Mouse (Mus musculus) erythroblast, embryonic 14.5 days (primary cell): ENCODE measurements at regions not wholly inside any gene's neighbourhood (a gene's known extent, or its start where the extent isn't known, plus 50 kb on each side); places are given as distances from the start of the nearest gene placed in this dataset.

Source experiments
- H3K27me3 ChIP-seq: 2 replicates; pipeline ENCODE4 v1.6.1; 2012; ENCODE audit warnings: inconsistent platforms; ENCODE audit not compliant: control insufficient read depth
- H3K36me3 ChIP-seq: 2 replicates; pipeline ENCODE4 v1.6.1; 2012; ENCODE audit warnings: mild to moderate bottlenecking, inconsistent platforms; ENCODE audit not compliant: control insufficient read depth
- H3K4me1 ChIP-seq: 2 replicates; pipeline ENCODE4 v1.6.1; 2012; ENCODE audit warnings: inconsistent platforms; ENCODE audit not compliant: control insufficient read depth
- H3K4me3 ChIP-seq: replicated peaks from 2 replicates; pipeline ENCODE3; 2012; ENCODE audit warnings: moderate library complexity, mild to moderate bottlenecking, inconsistent platforms
- H3K9me3 ChIP-seq: 2 replicates; pipeline ENCODE4 v1.6.1; 2012; ENCODE audit warnings: low read length, inconsistent platforms, mixed read lengths; ENCODE audit not compliant: control insufficient read depth
- GATA1 ChIP-seq: IDR thresholded peaks from 2 replicates; pipeline ENCODE4 v1.6.1; 2012; ENCODE audit warnings: low read length, inconsistent platforms, mixed read lengths
- TAL1 ChIP-seq: IDR thresholded peaks from 3 replicates; pipeline ENCODE4 v1.6.1; 2012; ENCODE audit warnings: low read length, inconsistent platforms, mixed read lengths

DNA sequence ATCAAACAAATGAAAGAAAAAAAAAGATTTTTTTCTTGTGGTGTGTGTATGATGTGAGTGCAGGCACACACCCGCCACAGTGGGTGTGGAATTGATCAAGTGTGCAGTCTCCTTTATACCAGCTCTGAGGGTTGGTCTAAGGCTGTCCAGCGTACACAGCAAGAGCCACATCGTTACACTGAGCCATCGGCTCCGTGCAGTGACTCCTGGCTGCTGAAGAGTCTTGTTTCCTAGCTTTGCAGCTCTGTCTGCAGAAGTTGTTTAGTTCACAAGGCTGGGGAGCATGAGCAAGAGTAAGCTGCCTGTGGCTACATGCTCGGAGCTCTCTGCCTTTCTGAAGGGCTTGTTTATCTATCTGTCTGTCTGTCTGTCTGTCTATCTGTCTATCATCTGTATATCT is 193.5 kb downstream of the Slc30a10 start:
- Histone ChIP-seq H3K36me3 (no peaks in the 10 kb centered on the region), H3K4me1 (no peaks in the 10 kb centered on the region), H3K4me3 (no peak overlapping the region), H3K9me3 (no peaks in the 10 kb centered on the region), H3K27me3 (no peaks in the 10 kb centered on the region)
- no peak for TF ChIP-seq TAL1
- TF ChIP-seq GATA1: no peak

DNA sequence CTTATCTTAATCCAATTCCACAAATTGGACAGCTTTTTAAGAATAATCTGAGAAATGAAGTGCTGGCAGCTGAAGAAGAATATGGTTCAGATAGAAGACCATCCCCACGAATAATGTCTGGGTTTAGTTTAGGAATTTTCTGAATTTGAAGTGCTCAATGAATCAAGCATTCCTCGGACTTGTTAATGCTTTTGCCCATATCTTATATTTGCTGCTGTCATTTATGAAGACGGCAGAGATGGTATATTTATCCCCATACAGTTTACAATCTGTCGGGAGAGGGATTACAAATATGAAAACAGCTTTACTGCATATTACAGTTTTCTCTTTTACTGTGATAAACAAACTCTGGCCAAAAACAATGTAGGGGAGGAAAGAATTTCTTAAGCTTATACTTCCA is 194.3 kb downstream of the Slc30a10 start:
- H3K9me3 ChIP-seq: no peaks in the 10 kb centered on the region
- no peaks in the 10 kb centered on the region for H3K4me1 ChIP-seq
- no peaks in the 10 kb centered on the region for H3K36me3 ChIP-seq
- no peaks in the 10 kb centered on the region for H3K27me3 ChIP-seq
- H3K4me3 ChIP-seq: no peak overlapping the region
- TF ChIP-seq GATA1 (no peak), TAL1 (no peak)

DNA sequence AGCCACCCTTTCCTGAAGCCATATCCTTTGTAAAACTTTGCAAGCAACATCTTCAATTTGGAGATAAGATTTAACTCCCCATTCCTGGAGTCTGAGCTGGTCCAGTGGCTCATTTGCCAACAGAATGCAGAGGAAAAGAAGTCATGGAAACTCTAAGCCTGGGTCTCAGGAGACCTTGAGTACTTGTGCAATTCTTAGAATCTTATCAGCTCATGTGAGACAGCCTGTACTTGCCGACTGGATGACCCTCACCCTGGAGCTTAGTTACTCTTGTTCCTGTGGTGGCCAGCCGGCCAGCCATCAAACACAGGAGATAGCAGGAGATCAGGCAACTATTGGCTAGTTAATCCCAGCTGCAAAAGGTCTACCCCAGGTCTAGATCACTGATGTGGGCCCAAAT is 196.3 kb downstream of the Slc30a10 start:
- no peaks in the 10 kb centered on the region for H3K36me3 ChIP-seq
- H3K27me3 ChIP-seq: no peaks in the 10 kb centered on the region
- H3K4me1 ChIP-seq: no peaks in the 10 kb centered on the region
- H3K4me3 ChIP-seq: no peak overlapping the region
- no peak for TF ChIP-seq TAL1
- no peak for TF ChIP-seq GATA1
- no peaks in the 10 kb centered on the region for H3K9me3 ChIP-seq

DNA sequence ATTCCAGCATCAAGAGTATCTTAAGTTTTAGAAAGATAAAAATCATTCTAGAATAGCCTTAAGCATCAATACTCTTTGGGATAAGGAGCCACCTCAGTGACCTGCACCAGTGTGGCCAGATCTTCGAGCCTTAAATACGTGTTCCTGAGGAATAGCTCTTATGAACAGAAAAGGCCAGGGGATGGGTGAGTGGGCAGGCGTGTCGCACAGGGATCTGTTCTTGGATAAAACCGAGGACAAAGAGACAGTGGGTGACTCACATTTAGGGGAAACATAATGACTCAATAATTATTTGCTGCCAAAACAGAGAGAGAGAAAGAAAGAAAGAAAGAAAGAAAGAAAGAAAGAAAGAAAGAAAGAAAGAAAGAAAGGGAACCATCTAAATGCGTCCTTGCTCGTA is 200.4 kb downstream of the Slc30a10 start:
- Histone ChIP-seq H3K4me3 (no peak overlapping the region), H3K36me3 (no peaks in the 10 kb centered on the region), H3K9me3 (no peaks in the 10 kb centered on the region), H3K4me1 (no peaks in the 10 kb centered on the region), H3K27me3 (no peaks in the 10 kb centered on the region)
- no peak for TF ChIP-seq GATA1
- no peak for TF ChIP-seq TAL1

DNA sequence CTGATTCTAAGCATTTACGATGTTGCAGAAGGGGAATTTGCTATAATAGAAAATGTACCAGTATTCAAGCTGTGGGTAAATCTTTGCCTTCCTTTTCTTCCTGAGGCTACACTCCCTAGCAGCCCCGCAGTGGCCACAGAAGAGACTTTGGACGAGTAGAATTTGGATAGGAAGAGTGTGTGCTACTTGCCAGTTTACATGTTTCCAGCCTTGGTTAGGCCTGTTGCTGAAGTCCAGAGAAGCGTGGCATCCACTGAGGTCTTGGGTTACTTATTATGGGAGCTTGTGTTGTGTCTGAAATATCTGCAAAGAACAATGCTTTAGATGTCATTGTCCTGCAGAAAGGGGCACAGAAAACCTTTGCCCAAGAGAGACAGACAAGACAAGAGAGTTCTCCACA is 200.8 kb downstream of the Slc30a10 start:
- Histone ChIP-seq H3K9me3 (no peaks in the 10 kb centered on the region), H3K4me1 (no peaks in the 10 kb centered on the region), H3K4me3 (no peak overlapping the region), H3K36me3 (no peaks in the 10 kb centered on the region), H3K27me3 (no peaks in the 10 kb centered on the region)
- TF ChIP-seq GATA1 (no peak), TAL1 (no peak)

DNA sequence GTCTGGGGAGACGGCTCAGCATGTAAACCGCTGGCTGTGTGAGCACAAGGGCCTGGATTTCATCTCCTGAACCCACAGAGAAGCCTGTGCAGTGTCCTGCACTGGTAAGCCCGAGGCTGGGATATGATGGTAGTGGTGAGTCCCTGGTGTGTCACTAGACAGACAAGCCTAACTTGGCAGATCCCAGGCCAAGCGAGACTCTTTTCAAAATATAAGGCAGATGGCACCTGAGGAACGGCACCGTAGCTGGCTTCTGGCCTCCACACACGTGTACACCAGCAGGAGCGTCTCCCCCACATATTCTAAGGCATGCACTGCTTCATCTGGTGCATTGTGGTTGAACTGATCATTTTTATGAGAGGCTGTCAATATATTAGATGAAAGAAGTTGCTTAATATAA is 202.6 kb downstream of the Slc30a10 start:
- H3K36me3 ChIP-seq: no peaks in the 10 kb centered on the region

DNA sequence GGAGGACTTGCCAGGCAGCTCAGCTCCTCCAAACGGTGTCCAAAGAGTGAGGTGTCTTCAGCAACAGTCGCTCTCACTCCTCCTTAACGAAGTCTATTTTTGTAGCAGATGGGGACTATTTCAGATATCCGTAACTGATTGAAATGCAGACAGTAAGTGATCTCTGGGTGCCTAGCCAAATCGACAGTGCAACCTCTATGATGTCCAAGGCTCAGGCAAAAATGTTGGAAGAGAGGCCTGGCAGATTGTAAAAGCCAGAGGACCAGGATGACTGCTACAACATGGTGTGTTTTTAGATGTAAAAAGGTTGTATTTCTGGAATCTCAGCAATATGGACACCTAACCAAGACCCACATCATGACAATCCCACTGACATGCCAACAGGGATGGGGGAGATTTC is 204.8 kb downstream of the Slc30a10 start:
- Histone ChIP-seq H3K9me3 (no peaks in the 10 kb centered on the region), H3K4me3 (no peak overlapping the region), H3K4me1 (no peaks in the 10 kb centered on the region), H3K27me3 (no peaks in the 10 kb centered on the region), H3K36me3 (no peaks in the 10 kb centered on the region)
- TF ChIP-seq TAL1: no peak
- no peak; the same call in 1 of the 2 replicates for TF ChIP-seq GATA1

More for the DNA sequence above, 202.6 kb downstream of the Slc30a10 start:
- no peaks in the 10 kb centered on the region for H3K27me3 ChIP-seq
- H3K4me3 ChIP-seq: no peak overlapping the region
- TF ChIP-seq TAL1 (no peak), GATA1 (no peak)
- no peaks in the 10 kb centered on the region for H3K4me1 ChIP-seq
- H3K9me3 ChIP-seq: no peaks in the 10 kb centered on the region

DNA sequence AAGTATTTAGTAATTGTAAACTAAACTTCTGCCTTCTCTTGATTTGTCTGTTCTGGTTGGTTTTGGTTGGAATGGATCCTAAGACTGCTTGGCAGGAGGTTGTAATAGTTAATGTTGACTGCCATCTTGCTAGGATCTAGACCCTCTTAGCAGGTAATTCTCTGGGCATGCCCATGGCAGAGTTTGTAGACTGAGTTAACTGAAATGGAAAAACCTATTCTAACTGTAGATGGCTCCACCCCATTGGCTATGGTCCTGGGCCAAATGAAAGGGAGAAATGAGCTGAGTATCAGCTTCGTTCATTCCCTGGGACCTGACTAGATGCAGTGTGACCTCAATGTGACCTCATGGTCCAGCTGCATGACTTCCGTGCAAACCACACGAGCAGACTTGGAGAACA is 207.7 kb downstream of the Slc30a10 start:
- no peak overlapping the region for H3K4me3 ChIP-seq
- H3K27me3 ChIP-seq: no peaks in the 10 kb centered on the region
- no peaks in the 10 kb centered on the region for H3K36me3 ChIP-seq
- TF ChIP-seq GATA1 (no peak), TAL1 (no peak)
- H3K4me1 ChIP-seq: no peaks in the 10 kb centered on the region
- H3K9me3 ChIP-seq: no peaks in the 10 kb centered on the region

DNA sequence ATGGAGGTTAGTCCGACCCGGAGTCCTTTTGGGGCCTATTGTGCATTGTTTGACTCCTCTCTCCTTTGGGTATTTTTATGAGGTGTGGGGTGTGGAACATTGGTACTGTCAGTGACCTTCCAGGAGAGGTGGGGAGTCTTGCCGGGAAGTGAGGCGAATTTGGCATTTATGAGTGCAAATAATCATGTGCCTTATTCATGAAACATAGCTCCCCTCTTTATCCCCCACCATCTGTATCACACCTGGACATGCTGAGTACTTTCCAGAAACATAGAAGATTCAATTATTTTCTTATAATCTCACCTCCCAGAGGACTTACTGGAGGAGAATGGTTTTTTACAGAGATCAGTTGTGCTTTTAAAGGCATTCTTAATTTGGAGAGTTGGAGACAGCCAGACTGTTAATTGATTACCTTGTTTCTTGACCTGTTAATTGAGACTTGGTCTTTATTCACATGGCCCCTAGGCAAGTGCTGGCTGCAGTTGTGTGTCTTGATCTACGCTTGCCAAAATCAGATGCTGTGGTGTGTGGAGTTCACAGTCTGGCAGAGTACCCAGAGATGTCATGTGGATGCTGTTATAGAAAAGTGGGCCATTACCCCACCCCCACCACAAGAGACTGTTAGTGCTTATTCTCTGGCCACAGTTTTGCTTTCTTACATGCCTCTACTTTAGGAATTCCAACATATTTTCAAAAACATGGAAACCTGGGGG is 215.5 kb downstream of the Slc30a10 start:
- no peak overlapping the region for H3K4me3 ChIP-seq
- TF ChIP-seq TAL1 (no peak), GATA1 (no peak)
- no peaks in the 10 kb centered on the region for H3K36me3 ChIP-seq
- no peaks in the 10 kb centered on the region for H3K4me1 ChIP-seq
- no peaks in the 10 kb centered on the region for H3K9me3 ChIP-seq
- H3K27me3 ChIP-seq: no peaks in the 10 kb centered on the region

DNA sequence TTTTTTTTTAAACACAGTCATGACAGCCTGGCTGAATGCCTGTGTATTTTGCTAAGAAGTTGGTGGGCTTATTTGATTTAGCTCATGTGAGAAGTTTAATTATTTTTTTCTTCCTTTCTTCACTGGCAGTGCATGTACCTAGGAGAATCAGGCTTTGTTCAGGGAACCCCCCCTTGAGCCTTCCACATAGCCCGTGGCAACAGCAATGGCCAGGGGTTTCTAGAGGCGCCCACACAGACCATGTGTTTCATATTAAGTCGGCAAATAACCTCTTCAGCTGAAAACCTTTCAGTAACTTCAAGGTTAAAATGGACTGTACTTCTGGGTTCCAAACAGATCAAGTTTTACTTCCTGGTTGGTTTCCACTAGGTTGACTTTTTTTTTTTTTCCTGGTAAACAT is 218.3 kb downstream of the Slc30a10 start:
- TF ChIP-seq TAL1 (no peak), GATA1 (no peak)
- H3K36me3 ChIP-seq: no peaks in the 10 kb centered on the region
- H3K9me3 ChIP-seq: no peaks in the 10 kb centered on the region
- no peak overlapping the region for H3K4me3 ChIP-seq
- H3K27me3 ChIP-seq: no peaks in the 10 kb centered on the region
- no peaks in the 10 kb centered on the region for H3K4me1 ChIP-seq
